Mouse (Mus musculus): ENCODE results near the gene Tfap2e. TPM values are rescaled to one million over a fixed set of nuclear protein-coding genes. Genes with fewer than 3 reads are reported as not detected.

The Tfap2e gene
- polyA plus RNA-seq (2012; rRNA removed) = not detected in 2 replicates

DNA sequence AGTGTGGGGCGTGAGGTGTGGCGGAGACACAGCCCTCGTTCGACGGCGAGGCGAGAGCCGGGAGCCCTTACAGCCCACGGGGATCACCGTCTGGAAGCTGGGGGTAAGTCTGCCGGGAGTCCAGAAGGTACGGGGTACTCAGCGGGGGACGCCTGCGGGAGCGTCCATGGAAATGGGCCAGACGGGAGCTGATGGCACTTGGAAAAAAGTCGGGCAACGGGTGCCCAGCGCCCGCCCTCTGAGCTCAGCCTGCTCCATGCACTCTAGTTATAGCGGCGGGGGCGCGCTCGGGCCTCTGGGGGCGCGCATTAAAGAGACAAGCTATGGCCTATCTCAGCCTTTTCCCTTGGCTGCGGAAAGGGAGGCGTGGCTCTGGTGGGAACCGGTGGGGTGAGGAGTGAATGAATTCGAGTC is at the start of gene Tfap2e:
Gene Tfap2e, minus strand, starts transcription at position 240 of the 414 bp plus-strand sequence.
- no peaks in the 10 kb centered on the region for H3K36me3 ChIP-seq (ENCODE audit: control insufficient read depth, insufficient read depth, low read length)
- H3K27me3 ChIP-seq (ENCODE audit: control insufficient read depth, insufficient read depth, low read length) = peaks cover 51% of the 10 kb centered on the region
- TF ChIP-seq POLR2A (IDR thresholded peaks at IDR 0.05; ENCODE audit: low read depth, low read length) = no peak
- TF ChIP-seq CTCF (IDR thresholded peaks at IDR 0.05; ENCODE audit: extremely low read depth, insufficient read length, insufficient replicate concordance, low read depth, low read length) = no peak
- WGBS = 2% methylated on average over 32 of the region's 32 CpGs
- peaks cover 8% of the 10 kb centered on the region for H3K4me1 ChIP-seq (ENCODE audit: control insufficient read depth, insufficient read depth, insufficient read length, low read length)
- H3K27ac ChIP-seq (ENCODE audit: insufficient read depth, low read depth, low read length) = no peak within 1 kb of the TSS
- peak within 1 kb of the TSS; percentile 26 for H3K4me3 ChIP-seq (ENCODE audit: low read depth, low read length)

DNA sequence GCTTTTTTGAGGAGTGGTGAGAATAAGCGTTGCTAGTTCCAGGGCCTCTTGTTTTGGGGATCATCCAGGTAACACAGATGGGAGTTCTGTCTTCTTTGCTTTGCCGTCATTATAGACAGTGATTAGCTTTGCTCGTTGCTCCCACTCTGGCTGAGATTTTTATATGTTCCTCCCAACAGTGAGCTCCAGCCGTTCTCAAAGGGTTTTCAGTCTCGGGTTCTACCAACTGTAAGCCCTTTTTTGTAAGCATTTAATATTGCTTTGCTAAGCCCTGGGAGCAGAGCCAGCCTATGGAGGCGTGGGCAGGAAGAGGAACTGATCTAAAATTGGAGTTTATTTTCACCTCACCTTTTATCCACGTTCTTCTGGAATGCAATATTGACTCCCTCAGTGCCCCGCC is 47.0 kb upstream of the Tfap2e start:
- Histone ChIP-seq H3K36me3 (ENCODE audit: control insufficient read depth, insufficient read depth, low read length) (peaks cover 24% of the 10 kb centered on the region), H3K27ac (ENCODE audit: insufficient read depth, low read depth, low read length) (no peak overlapping the region), H3K27me3 (ENCODE audit: control insufficient read depth, insufficient read depth, low read length) (no peaks in the 10 kb centered on the region), H3K4me3 (ENCODE audit: low read depth, low read length) (no peak overlapping the region), H3K4me1 (ENCODE audit: control insufficient read depth, insufficient read depth, insufficient read length, low read length) (no peaks in the 10 kb centered on the region)
- TF ChIP-seq POLR2A (IDR thresholded peaks at IDR 0.05; ENCODE audit: low read depth, low read length) (no peak), CTCF (IDR thresholded peaks at IDR 0.05; ENCODE audit: extremely low read depth, insufficient read length, insufficient replicate concordance, low read depth, low read length) (no peak)
- 58% methylated on average over 8 of the region's 8 CpGs for WGBS

DNA sequence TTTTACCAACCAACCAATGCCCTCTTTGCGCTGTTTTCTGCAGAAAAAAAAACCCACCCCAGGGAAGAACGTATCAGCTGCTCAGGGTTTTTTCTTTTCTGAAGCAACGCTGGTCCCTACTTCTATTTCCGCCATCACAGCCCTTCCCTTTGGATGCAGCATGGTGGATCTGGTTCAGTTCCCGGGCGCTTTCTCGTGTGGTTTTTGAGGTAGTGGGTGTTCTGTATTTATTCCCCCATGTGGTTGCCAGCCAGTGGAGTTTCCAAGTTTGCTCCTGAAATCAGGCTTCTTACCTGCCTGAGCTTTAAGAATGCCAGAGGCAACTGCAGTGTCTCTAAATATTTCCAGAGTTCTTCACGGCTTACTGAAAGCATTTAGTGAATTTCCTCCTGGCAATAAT is 46.5 kb upstream of the Tfap2e start:
- WGBS = 95% methylated on average over 8 of the region's 8 CpGs

GRCm38 (mm10) chr4:126781871-126782270 is 45.8 kb upstream of the Tfap2e start:
- Histone ChIP-seq H3K4me3 (ENCODE audit: low read depth, low read length) (no peak overlapping the region), H3K36me3 (ENCODE audit: control insufficient read depth, insufficient read depth, low read length) (peaks cover 26% of the 10 kb centered on the region), H3K27ac (ENCODE audit: insufficient read depth, low read depth, low read length) (no peak overlapping the region), H3K27me3 (ENCODE audit: control insufficient read depth, insufficient read depth, low read length) (no peaks in the 10 kb centered on the region), H3K4me1 (ENCODE audit: control insufficient read depth, insufficient read depth, insufficient read length, low read length) (no peaks in the 10 kb centered on the region)
- TF ChIP-seq CTCF (IDR thresholded peaks at IDR 0.05; ENCODE audit: extremely low read depth, insufficient read length, insufficient replicate concordance, low read depth, low read length) = no peak
- no peak for TF ChIP-seq POLR2A (IDR thresholded peaks at IDR 0.05; ENCODE audit: low read depth, low read length)
- 85% methylated on average over 3 of the region's 3 CpGs for WGBS

More for the DNA sequence above, 46.5 kb upstream of the Tfap2e start:
- no peaks in the 10 kb centered on the region for H3K4me1 ChIP-seq (ENCODE audit: control insufficient read depth, insufficient read depth, insufficient read length, low read length)
- no peaks in the 10 kb centered on the region for H3K27me3 ChIP-seq (ENCODE audit: control insufficient read depth, insufficient read depth, low read length)
- peaks cover 23% of the 10 kb centered on the region for H3K36me3 ChIP-seq (ENCODE audit: control insufficient read depth, insufficient read depth, low read length)
- TF ChIP-seq CTCF (IDR thresholded peaks at IDR 0.05; ENCODE audit: extremely low read depth, insufficient read length, insufficient replicate concordance, low read depth, low read length) (no peak), POLR2A (IDR thresholded peaks at IDR 0.05; ENCODE audit: low read depth, low read length) (no peak)
- no peak overlapping the region for H3K27ac ChIP-seq (ENCODE audit: insufficient read depth, low read depth, low read length)
- no peak overlapping the region for H3K4me3 ChIP-seq (ENCODE audit: low read depth, low read length)

- TF ChIP-seq POLR2A (IDR thresholded peaks at IDR 0.05; ENCODE audit: low read depth, low read length) (no peak), CTCF (IDR thresholded peaks at IDR 0.05; ENCODE audit: extremely low read depth, insufficient read length, insufficient replicate concordance, low read depth, low read length) (no peak)
- H3K27me3 ChIP-seq (ENCODE audit: control insufficient read depth, insufficient read depth, low read length) = no peaks in the 10 kb centered on the region
- H3K27ac ChIP-seq (ENCODE audit: insufficient read depth, low read depth, low read length) = no peak overlapping the region
- H3K4me1 ChIP-seq (ENCODE audit: control insufficient read depth, insufficient read depth, insufficient read length, low read length) = no peaks in the 10 kb centered on the region
- H3K4me3 ChIP-seq (ENCODE audit: low read depth, low read length) = no peak overlapping the region
- WGBS = 86% methylated on average over 12 of the region's 12 CpGs
- peaks cover 23% of the 10 kb centered on the region for H3K36me3 ChIP-seq (ENCODE audit: control insufficient read depth, insufficient read depth, low read length)
Observed at GRCm38 (mm10) chr4:126779826-126780775, 44.1 kb upstream of the Tfap2e start.

- no peak overlapping the region for H3K4me3 ChIP-seq (ENCODE audit: low read depth, low read length)
- no peaks in the 10 kb centered on the region for H3K4me1 ChIP-seq (ENCODE audit: control insufficient read depth, insufficient read depth, insufficient read length, low read length)
- WGBS = 77% methylated on average over 8 of the region's 8 CpGs
- H3K36me3 ChIP-seq (ENCODE audit: control insufficient read depth, insufficient read depth, low read length) = peaks cover 21% of the 10 kb centered on the region
- no peaks in the 10 kb centered on the region for H3K27me3 ChIP-seq (ENCODE audit: control insufficient read depth, insufficient read depth, low read length)
- H3K27ac ChIP-seq (ENCODE audit: insufficient read depth, low read depth, low read length) = no peak overlapping the region
- TF ChIP-seq CTCF (IDR thresholded peaks at IDR 0.05; ENCODE audit: extremely low read depth, insufficient read length, insufficient replicate concordance, low read depth, low read length) (no peak), POLR2A (IDR thresholded peaks at IDR 0.05; ENCODE audit: low read depth, low read length) (no peak)
Observed at GRCm38 (mm10) chr4:126779148-126779581, 43.1 kb upstream of the Tfap2e start.

- no peak overlapping the region for H3K27ac ChIP-seq (ENCODE audit: insufficient read depth, low read depth, low read length)
- 29% methylated on average over 1 of the region's 1 CpGs for WGBS
Observed at GRCm38 (mm10) chr4:126775182-126775581, 39.1 kb upstream of the Tfap2e start.

More at GRCm38 (mm10) chr4:126775182-126775581, 39.1 kb upstream of the Tfap2e start:
- peaks cover 19% of the 10 kb centered on the region for H3K36me3 ChIP-seq (ENCODE audit: control insufficient read depth, insufficient read depth, low read length)
- H3K27me3 ChIP-seq (ENCODE audit: control insufficient read depth, insufficient read depth, low read length) = no peaks in the 10 kb centered on the region
- no peak overlapping the region for H3K4me3 ChIP-seq (ENCODE audit: low read depth, low read length)
- TF ChIP-seq POLR2A (IDR thresholded peaks at IDR 0.05; ENCODE audit: low read depth, low read length) (no peak), CTCF (IDR thresholded peaks at IDR 0.05; ENCODE audit: extremely low read depth, insufficient read length, insufficient replicate concordance, low read depth, low read length) (no peak)
- peaks cover 7% of the 10 kb centered on the region; the same call in 1 of the 2 replicates for H3K4me1 ChIP-seq (ENCODE audit: control insufficient read depth, insufficient read depth, insufficient read length, low read length)

All from small intestine, adult 2 months (tissue).